Mouse (Mus musculus): ENCODE measurements around the gene Lcn12. TPM values are rescaled to one million over a fixed set of nuclear protein-coding genes. Genes with fewer than 3 reads are reported as not detected.

The Lcn12 gene
- polyA plus RNA-seq (2017; shearing (Covaris generic)), result not detected

DNA sequence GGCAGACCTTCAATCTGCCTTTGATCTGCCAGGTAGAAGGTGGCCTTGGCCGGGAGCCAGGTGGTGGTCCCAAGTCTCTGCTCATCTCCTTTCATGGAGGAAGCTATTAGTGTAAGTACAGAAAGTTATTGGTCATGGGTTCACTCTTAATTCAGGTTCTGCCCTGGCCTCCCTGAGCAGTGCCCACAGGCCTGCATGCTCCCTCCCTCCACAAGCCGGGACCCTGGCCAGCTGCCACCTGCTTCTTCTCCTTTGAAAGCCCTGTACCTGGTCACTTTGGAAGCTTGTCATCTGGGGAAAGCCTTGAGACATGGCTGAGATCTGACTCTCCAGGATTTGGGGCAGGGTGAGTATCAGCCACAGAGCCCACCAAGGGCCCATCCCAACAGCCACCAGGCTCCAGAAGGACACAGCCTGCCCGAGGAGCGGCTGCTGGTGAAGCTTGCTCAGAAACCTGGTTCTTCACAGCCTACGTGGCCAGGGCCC lies at the start of gene Lcn12:
Gene Lcn12 (minus strand): TSS at position 436 of the 486 bp plus-strand sequence.

GRCm38 (mm10) chr2:25501593-25502486 lies 8.1 kb upstream of the Lcn12 start, which contains the start of gene C8g:
Gene C8g, minus strand, starts transcription at chr2:25501719.

GRCm38 (mm10) chr2:25500576-25501405 lies 7.1 kb upstream of the Lcn12 start, which contains the start of gene Fbxw5:
Gene Fbxw5, plus strand, starts transcription at chr2:25500750.

GRCm38 (mm10) chr2:25469969-25470368 lies 23.7 kb downstream of the Lcn12 start, which contains the start of gene Ptgds:
Gene Ptgds, minus strand, starts transcription at chr2:25470046.

GRCm38 (mm10) chr2:25460551-25461309 lies 33.0 kb downstream of the Lcn12 start, which contains the start of gene Paxx:
Gene Paxx, minus strand, starts transcription at chr2:25461094.

DNA sequence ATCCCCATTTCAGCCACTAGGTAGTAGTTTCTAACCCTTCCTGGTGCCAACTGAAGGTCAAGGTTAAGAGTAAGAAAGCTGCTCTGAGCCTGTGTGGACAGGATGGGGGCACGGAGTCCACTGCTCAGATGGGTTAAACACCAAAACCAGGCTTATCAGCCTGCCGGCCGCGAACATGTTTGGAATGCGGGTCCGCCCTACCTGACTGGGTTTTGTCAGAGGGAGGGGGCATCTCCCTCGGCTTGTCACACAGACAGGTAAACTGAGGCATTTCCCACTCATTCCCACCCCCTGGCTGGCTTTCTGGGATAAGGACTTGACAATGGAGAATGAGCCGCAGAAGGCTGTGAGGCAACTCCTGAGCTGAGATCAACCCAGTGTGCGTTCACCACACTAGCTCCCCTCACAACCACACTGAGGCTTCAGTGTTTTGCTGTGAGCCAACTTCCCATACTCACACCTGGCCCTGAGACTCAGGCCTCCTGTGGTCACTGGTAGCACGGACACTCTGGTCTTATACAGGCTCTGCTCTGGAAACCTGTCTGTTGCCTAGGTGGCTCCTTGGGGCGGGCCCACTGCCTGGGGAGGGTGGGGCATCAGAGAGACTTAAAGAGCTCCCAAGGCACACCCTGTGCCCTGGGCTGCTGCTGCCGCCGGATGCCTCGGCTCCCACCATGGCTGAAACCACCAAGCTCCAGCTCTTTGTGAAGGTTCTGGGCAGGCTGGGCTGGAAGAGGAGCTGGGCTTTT lies 37.3 kb downstream of the Lcn12 start, which contains the start of gene Clic3:
Gene Clic3 (plus strand): TSS at position 634 of the 749 bp plus-strand sequence.

Other genes starting within 250 kb of the Lcn12 start
- gene AL732309.1, start 247.0 kb downstream of the Lcn12 start, polyA plus RNA-seq (2017; shearing (Covaris generic)), result 5.2 TPM
- 13.5 TPM for gene Tmem203, start 238.5 kb downstream of the Lcn12 start, polyA plus RNA-seq (2017; shearing (Covaris generic))
- gene Tprn, start 231.3 kb downstream of the Lcn12 start, polyA plus RNA-seq (2017; shearing (Covaris generic)), result 25.6 TPM
- 64.4 TPM for gene Ssna1, start 221.5 kb downstream of the Lcn12 start, polyA plus RNA-seq (2017; shearing (Covaris generic))
- 76.4 TPM for gene Anapc2, start 221.4 kb downstream of the Lcn12 start, polyA plus RNA-seq (2017; shearing (Covaris generic))
- gene Tmem210, start 205.8 kb downstream of the Lcn12 start, polyA plus RNA-seq (2017; shearing (Covaris generic)), result 0.91 TPM
- not detected for gene Lrrc26, start 204.0 kb downstream of the Lcn12 start, polyA plus RNA-seq (2017; shearing (Covaris generic))
- gene Grin1, start 174.7 kb downstream of the Lcn12 start, polyA plus RNA-seq (2017; shearing (Covaris generic)), result not detected
- gene Man1b1, start 161.6 kb downstream of the Lcn12 start, polyA plus RNA-seq (2017; shearing (Covaris generic)), result 25.5 TPM
- gene Dpp7, start 137.6 kb downstream of the Lcn12 start, polyA plus RNA-seq (2017; shearing (Covaris generic)), result 12.7 TPM
- 23.4 TPM for gene Uap1l1, start 128.2 kb downstream of the Lcn12 start, polyA plus RNA-seq (2017; shearing (Covaris generic))
- not detected for gene Sapcd2, start 121.6 kb downstream of the Lcn12 start, polyA plus RNA-seq (2017; shearing (Covaris generic))
- gene Entpd2, start 98.0 kb downstream of the Lcn12 start, polyA plus RNA-seq (2017; shearing (Covaris generic)), result not detected
- 2.1 TPM for gene Npdc1, start 94.6 kb downstream of the Lcn12 start, polyA plus RNA-seq (2017; shearing (Covaris generic))
- gene Fut7, start 70.6 kb downstream of the Lcn12 start, polyA plus RNA-seq (2017; shearing (Covaris generic)), result 0.26 TPM
- 51.3 TPM for gene Abca2, start 65.2 kb downstream of the Lcn12 start, polyA plus RNA-seq (2017; shearing (Covaris generic))
- gene Clic3, start 37.1 kb downstream of the Lcn12 start, polyA plus RNA-seq (2017; shearing (Covaris generic)), result 1.0 TPM
- 50.2 TPM for gene Paxx, start 32.8 kb downstream of the Lcn12 start, polyA plus RNA-seq (2017; shearing (Covaris generic))
- not detected for gene Ptgds, start 23.9 kb downstream of the Lcn12 start, polyA plus RNA-seq (2017; shearing (Covaris generic))
- gene Fbxw5, start 6.8 kb upstream of the Lcn12 start, polyA plus RNA-seq (2017; shearing (Covaris generic)), result 71.7 TPM
- 4.6 TPM for gene C8g, start 7.8 kb upstream of the Lcn12 start, polyA plus RNA-seq (2017; shearing (Covaris generic))
- gene Traf2, start 53.0 kb upstream of the Lcn12 start, polyA plus RNA-seq (2017; shearing (Covaris generic)), result 81.5 TPM
- 237 TPM for gene Edf1, start 63.9 kb upstream of the Lcn12 start, polyA plus RNA-seq (2017; shearing (Covaris generic))
- gene Mamdc4, start 80.9 kb upstream of the Lcn12 start, polyA plus RNA-seq (2017; shearing (Covaris generic)), result 1.4 TPM
- 49.8 TPM for gene Phpt1, start 81.3 kb upstream of the Lcn12 start, polyA plus RNA-seq (2017; shearing (Covaris generic))
- 1.1 TPM for gene Ajm1, start 87.8 kb upstream of the Lcn12 start, polyA plus RNA-seq (2017; shearing (Covaris generic))
- 33.1 TPM for gene Rabl6, start 114.6 kb upstream of the Lcn12 start, polyA plus RNA-seq (2017; shearing (Covaris generic))
- gene Ccdc183, start 123.8 kb upstream of the Lcn12 start, polyA plus RNA-seq (2017; shearing (Covaris generic)), result 0.22 TPM
- gene Tmem141, start 128.1 kb upstream of the Lcn12 start, polyA plus RNA-seq (2017; shearing (Covaris generic)), result 4.9 TPM
- not detected for gene Fcna, start 134.1 kb upstream of the Lcn12 start, polyA plus RNA-seq (2017; shearing (Covaris generic))
- gene Lcn8, start 159.2 kb upstream of the Lcn12 start, polyA plus RNA-seq (2017; shearing (Covaris generic)), result not detected
- gene Lcn5, start 164.0 kb upstream of the Lcn12 start, polyA plus RNA-seq (2017; shearing (Covaris generic)), result not detected
- not detected for gene Lcn6, start 182.9 kb upstream of the Lcn12 start, polyA plus RNA-seq (2017; shearing (Covaris generic))
- gene Lcn10, start 188.8 kb upstream of the Lcn12 start, polyA plus RNA-seq (2017; shearing (Covaris generic)), result 0.46 TPM
- gene Obp2a, start 206.1 kb upstream of the Lcn12 start, polyA plus RNA-seq (2017; shearing (Covaris generic)), result not detected
- 23.6 TPM for gene Bmyc, start 212.8 kb upstream of the Lcn12 start, polyA plus RNA-seq (2017; shearing (Covaris generic))
- not detected for gene Obp2b, start 243.1 kb upstream of the Lcn12 start, polyA plus RNA-seq (2017; shearing (Covaris generic))